Mouse (Mus musculus): ENCODE measurements at regions not wholly inside any gene's neighbourhood (a gene's known extent, or its start where the extent isn't known, plus 50 kb on each side); places are given as distances from the start of the nearest gene placed in this dataset.
"Not testable (repeated sequence)": the region's sequence is repeated elsewhere in the genome, so short reads cannot be mapped to it uniquely, and the experiment has no call there.

GRCm38 (mm10) chr17:50397324-50397723, 103.9 kb upstream of the Dazl start:
- DNase-seq (ENCODE audit: low read depth, low spot score), result no peak

GRCm38 (mm10) chr17:50407249-50407990, 101.8 kb upstream of the Plcl2 start:
- peak; percentile 45 for DNase-seq (ENCODE audit: low read depth, low spot score)

DNA sequence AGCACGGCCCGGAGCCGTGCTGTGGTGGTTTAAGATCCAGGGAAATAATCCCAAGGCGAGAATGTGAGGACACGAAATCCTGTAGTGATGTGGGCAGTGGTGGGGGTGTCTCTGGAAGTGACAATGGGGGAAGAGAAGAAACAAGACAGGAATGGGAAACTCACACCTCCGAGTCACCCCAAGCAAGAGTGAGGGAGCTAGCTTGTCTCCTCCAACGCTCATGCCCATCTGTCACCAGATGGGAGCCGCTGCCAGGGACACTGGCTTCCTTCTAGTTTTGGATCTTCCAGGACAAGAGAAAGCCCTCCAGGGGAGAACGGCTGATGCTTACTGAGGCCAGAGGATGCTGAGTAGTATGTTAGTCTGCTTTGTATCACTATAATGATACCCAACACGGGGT, 100.6 kb upstream of the Plcl2 start:
- no peak for DNase-seq (ENCODE audit: low read depth, low spot score)

- no peak for DNase-seq (ENCODE audit: low read depth, low spot score)
These were observed 99.9 kb upstream of the Plcl2 start for GRCm38 (mm10) chr17:50409271-50409670.

GRCm38 (mm10) chr17:50409895-50410294, 99.3 kb upstream of the Plcl2 start:
- DNase-seq (ENCODE audit: low read depth, low spot score), result no peak

- DNase-seq (ENCODE audit: low read depth, low spot score), result no peak
These were observed 98.9 kb upstream of the Plcl2 start for GRCm38 (mm10) chr17:50410296-50410695.

DNA sequence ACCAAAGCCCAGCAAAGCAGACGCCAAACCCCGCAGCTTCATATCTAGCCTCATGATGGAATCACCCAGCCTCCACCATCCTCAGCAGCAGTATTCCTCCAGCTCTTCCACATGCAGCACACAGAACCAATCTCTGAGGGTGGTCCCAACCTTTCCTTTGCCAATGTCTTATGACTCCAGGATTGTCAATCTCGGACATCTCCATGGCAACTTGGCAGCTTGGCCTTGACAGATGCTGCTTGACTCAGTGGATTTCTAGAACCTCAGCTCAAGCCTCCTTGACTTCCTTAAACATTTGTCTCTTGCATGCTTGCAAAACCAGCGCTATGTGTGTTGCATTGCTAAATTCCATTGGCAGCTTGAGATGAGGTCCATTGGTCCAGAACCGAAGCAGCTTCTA, 96.8 kb upstream of the Plcl2 start:
- no peak for DNase-seq (ENCODE audit: low read depth, low spot score)

DNA sequence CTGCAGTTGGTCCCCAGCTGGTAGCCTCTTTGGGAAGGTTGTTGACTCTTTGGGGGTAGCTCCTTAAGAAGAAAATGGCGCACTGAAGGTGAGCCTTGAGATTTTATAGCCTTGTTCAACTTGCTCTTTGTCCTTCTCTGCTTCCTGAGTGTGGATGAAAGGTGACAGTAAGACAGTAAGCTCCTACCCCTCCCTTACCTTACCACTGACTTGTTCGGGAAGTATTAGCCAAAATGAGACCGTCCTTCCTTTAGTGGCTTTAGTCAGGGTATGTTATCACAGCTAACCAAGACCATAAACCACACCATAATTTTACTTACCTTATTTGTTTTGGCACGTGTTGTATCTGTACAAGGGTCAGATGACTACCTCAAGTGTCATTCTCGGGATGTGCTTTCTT, 95.3 kb upstream of the Plcl2 start:
- no peak for DNase-seq (ENCODE audit: low read depth, low spot score)

- DNase-seq (ENCODE audit: low read depth, low spot score), result peak; percentile 64
These were observed 93.7 kb upstream of the Plcl2 start for GRCm38 (mm10) chr17:50415331-50416005.

GRCm38 (mm10) chr17:50416119-50416518, 93.1 kb upstream of the Plcl2 start:
- DNase-seq (ENCODE audit: low read depth, low spot score), result no peak

GRCm38 (mm10) chr17:50416538-50417113, 92.6 kb upstream of the Plcl2 start:
- peak; percentile 50 for DNase-seq (ENCODE audit: low read depth, low spot score)

DNA sequence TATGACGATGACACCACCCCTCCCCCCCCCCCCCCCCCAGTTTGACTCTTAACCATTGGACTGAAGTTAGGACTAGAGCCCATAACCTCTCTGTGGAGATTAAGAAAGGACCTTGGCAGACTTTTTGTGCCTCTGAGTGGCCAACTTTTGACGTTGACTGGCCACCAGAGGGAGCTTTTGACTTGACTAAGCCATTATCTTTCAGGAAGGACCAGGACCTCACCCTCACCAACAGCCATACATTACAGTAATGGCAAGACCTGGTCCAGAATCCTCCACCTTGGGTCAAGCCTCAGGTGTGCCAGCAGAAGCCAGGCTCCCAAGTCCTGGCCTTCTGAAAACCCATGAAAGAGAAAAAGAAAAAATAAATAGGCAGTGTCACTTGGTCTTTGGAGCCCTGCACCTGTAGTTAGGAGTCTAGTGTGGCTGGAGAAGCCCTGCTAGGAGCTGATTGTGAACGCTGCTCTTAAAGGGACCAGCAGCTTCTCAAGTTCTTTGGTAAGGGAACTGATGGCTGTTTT, 90.3 kb upstream of the Plcl2 start:
- DNase-seq (ENCODE audit: low read depth, low spot score), result peak; percentile 31

DNA sequence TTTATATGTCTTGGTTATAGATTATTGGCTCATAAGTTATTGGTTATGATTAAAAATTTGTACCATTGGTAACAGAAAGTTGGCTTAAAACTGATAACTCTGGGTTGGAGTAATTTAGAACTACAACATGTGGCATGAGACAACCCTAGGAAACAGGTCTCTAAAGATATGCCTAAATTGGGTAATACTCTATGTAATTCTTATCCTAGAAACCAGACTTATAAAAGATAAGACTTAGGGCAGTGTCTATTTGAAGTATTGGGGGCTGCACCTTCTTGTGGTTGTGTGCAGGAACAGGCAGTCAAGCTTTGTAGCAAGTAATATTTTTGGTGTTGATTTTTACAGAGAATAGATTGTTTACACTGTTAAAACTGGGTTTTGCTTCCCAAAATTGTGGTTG, 89.7 kb upstream of the Plcl2 start:
- DNase-seq (ENCODE audit: low read depth, low spot score), result not testable (repeated sequence)

DNA sequence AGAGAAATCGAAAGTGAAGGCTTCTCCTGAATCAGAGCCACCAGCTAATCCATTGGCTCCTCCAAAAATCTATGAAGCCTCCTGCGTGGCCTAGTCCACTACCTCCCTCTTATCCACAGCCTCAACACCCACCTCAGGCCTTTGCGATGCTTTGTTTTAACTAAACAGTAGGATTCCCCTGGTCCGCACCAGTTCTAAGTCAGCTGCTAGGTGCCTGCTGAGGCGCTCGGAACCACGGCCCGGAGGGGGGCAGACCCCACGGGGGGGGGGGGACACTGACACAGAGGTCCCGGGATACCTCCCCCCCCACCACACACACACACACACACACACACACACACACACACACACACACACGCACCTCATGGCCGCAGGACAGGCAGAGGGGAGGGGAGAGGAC, 89.2 kb upstream of the Plcl2 start:
- DNase-seq (ENCODE audit: low read depth, low spot score), result no peak

DNA sequence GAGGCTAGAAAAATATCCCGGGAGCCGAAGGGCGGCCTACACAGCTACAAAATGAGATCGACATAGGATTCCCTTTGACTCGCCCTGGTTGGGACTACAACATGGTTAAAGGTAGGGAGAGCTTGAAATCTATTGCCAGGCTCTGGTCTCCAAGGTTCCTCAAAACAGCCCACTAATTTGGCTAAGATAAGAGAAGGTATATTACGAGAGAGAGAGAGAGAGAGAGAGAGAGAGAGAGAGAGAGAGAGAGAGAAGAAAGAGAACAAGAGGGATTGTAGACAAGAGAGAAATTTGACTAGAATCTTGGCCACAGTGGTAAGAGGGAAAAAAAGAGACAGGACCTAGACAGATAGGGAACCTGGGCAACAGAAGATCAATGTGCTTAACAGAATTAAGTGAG, 88.5 kb upstream of the Plcl2 start:
- no peak for DNase-seq (ENCODE audit: low read depth, low spot score)

DNA sequence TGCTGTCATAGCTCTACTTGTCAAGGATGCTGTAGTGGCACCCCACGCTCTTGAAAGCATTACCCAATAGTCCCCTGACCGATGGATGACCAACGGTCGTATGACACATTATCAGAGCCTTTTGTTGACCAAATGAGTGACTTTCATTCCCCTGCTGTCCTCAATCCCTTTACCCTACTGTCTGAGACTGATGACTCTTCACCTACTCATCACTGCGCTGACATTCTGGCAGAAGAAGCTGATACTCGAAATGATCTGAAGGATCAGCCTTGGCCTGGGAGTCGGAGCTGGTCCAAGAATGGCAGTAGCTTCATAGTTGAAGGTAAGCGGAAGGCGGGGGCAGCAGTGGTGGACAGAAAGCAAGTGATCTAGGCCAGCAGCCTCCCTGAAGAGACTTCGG, 87.7 kb upstream of the Plcl2 start:
- no peak for DNase-seq (ENCODE audit: low read depth, low spot score)

DNA sequence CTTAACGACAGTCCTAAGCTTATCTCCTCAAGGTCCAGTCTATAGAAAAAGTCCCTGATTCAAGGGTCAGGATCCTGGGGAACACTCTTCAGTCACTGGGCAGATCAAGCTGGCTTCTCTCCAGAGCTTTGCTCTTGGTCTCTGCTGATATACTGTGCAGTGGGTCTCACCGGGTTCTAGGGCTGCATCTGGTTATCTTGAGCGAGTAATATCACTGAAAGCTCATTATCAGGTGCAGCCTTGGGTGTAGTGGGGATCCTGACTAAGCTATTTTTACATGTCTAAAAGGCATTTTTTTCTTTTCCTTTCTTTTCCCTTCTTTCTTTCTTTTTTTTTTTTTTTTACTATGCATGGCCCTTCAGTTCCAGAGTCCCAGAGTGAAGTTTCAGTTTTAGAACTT, 84.1 kb upstream of the Plcl2 start:
- DNase-seq (ENCODE audit: low read depth, low spot score), result no peak

GRCm38 (mm10) chr17:50425531-50425930, 83.7 kb upstream of the Plcl2 start:
- DNase-seq (ENCODE audit: low read depth, low spot score), result no peak

DNA sequence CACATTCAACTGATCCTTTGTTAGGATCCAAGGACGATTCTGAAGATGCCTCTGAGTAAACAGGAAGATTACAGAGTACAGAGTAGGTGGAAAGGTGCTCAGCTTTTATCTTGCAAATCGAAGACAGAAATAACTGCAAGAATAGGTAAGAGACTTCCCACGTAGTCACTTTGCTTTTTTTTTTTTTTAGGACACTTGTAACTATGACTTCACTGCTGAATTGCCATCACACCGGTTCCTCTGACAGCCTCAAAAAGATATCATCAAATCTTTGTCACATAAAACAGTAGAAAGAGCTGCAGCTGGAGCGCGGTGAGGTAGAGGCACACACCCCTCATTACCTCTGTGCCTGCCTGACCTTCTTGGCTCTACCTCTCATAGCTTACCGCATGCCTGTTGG, 83.1 kb upstream of the Plcl2 start:
- peak; percentile 49 for DNase-seq (ENCODE audit: low read depth, low spot score)

GRCm38 (mm10) chr17:50427331-50428003, 81.7 kb upstream of the Plcl2 start:
- peak; percentile 90 for DNase-seq (ENCODE audit: low read depth, low spot score)

- DNase-seq (ENCODE audit: low read depth, low spot score), result no peak
These were observed 81.1 kb upstream of the Plcl2 start for GRCm38 (mm10) chr17:50428004-50428560.

DNA sequence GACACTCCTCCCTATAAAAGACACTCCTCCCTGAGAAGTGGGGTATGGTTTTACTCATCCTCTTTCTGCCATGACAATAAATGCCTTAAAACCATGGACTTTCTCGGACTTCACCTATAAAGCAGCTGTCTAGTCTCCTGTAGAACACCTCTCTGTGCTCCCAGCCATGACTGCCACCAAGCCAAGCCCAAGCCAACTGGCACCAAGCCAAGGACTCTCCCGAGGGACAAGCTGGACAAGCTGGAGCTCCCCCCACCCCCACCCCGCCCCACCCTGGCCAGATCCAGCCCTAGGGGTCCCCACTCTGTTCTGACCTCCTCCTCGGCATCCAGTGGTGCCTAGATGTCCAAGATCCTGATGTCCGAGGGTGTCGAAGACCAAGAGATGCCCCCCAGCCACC, 76.6 kb upstream of the Plcl2 start:
- DNase-seq (ENCODE audit: low read depth, low spot score), result no peak

Data from R1 (cell line).